Mouse (Mus musculus): ENCODE measurements around the gene Adgrl4. TPM values are rescaled to one million over a fixed set of nuclear protein-coding genes. Genes with fewer than 3 reads are reported as not detected.
A peak's percentile ranks its signal among the peaks of the same experiment; 100 is the strongest.

Adgrl4 gene
- polyA plus RNA-seq, 1 experiment from 2014 or later: 15.5 TPM

GRCm38 (mm10) chr3:151424326-151425207 lies 13.1 kb upstream of the Adgrl4 start:
- Histone ChIP-seq H3K27ac (replicated peaks; ENCODE audit: low read depth, low read length) (no peak overlapping the region), H3K4me2 (ENCODE audit: low read length) (no peak overlapping the region), H3K9ac (replicated peaks; ENCODE audit: low read length) (no peak overlapping the region), H3K4me3 (replicated peaks; ENCODE audit: low read depth, low read length) (no peak overlapping the region), H3K4me1 (ENCODE audit: control insufficient read depth, insufficient read depth, low read length) (no peaks in the 10 kb centered on the region), H3K36me3 (ENCODE audit: control insufficient read depth, insufficient read depth, low read length) (no peaks in the 10 kb centered on the region), H3K9me3 (ENCODE audit: control insufficient read depth, low read length) (no peaks in the 10 kb centered on the region), H3K27me3 (ENCODE audit: control insufficient read depth, insufficient read depth, low read length) (no peaks in the 10 kb centered on the region)
- no peak for DNase-seq
- no peak for ATAC-seq (ENCODE audit: low FRiP score, low TSS enrichment)
- 86% methylated on average over 9 of the region's 9 CpGs for WGBS

DNA sequence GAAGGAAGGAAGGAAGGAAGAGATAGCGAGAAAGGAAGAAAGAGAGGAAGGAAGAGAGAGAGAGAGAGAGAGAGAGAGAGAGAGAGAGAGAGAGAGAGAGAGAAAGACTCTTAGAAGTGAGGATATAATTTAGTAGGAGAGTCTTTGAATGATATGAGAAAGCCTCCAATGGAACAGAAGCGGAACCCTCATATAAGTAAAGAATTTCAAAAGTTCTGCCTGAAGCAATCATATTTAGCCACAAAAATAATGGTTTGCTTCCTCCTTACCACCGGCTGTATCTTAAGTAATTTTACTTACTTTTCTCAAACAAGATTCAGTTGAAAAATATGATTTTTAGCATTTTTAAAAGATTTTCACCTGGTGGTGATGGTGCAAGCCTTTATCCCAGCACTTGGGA lies 7.6 kb upstream of the Adgrl4 start:
- Histone ChIP-seq H3K27me3 (ENCODE audit: control insufficient read depth, insufficient read depth, low read length) (no peaks in the 10 kb centered on the region), H3K4me3 (replicated peaks; ENCODE audit: low read depth, low read length) (no peak overlapping the region), H3K9ac (replicated peaks; ENCODE audit: low read length) (no peak overlapping the region), H3K4me2 (ENCODE audit: low read length) (no peak overlapping the region), H3K27ac (replicated peaks; ENCODE audit: low read depth, low read length) (no peak overlapping the region), H3K36me3 (ENCODE audit: control insufficient read depth, insufficient read depth, low read length) (no peaks in the 10 kb centered on the region), H3K4me1 (ENCODE audit: control insufficient read depth, insufficient read depth, low read length) (no peaks in the 10 kb centered on the region), H3K9me3 (ENCODE audit: control insufficient read depth, low read length) (no peaks in the 10 kb centered on the region)
- DNase-seq (no peak), ATAC-seq (ENCODE audit: low FRiP score, low TSS enrichment) (no peak)
- WGBS: 96% methylated on average over 3 of the region's 3 CpGs

- H3K27ac ChIP-seq (replicated peaks; ENCODE audit: low read depth, low read length): no peak overlapping the region
- no peak overlapping the region for H3K4me2 ChIP-seq (ENCODE audit: low read length)
- ATAC-seq (ENCODE audit: low FRiP score, low TSS enrichment): no peak
- no peaks in the 10 kb centered on the region for H3K27me3 ChIP-seq (ENCODE audit: control insufficient read depth, insufficient read depth, low read length)
- no peaks in the 10 kb centered on the region for H3K36me3 ChIP-seq (ENCODE audit: control insufficient read depth, insufficient read depth, low read length)
- H3K4me1 ChIP-seq (ENCODE audit: control insufficient read depth, insufficient read depth, low read length): no peaks in the 10 kb centered on the region
- no peak for DNase-seq
- no peak overlapping the region for H3K9ac ChIP-seq (replicated peaks; ENCODE audit: low read length)
- no peaks in the 10 kb centered on the region for H3K9me3 ChIP-seq (ENCODE audit: control insufficient read depth, low read length)
- H3K4me3 ChIP-seq (replicated peaks; ENCODE audit: low read depth, low read length): no peak overlapping the region
- WGBS: 71% methylated on average over 2 of the region's 2 CpGs
Measured at GRCm38 (mm10) chr3:151431507-151431906, 6.2 kb upstream of the Adgrl4 start.

DNA sequence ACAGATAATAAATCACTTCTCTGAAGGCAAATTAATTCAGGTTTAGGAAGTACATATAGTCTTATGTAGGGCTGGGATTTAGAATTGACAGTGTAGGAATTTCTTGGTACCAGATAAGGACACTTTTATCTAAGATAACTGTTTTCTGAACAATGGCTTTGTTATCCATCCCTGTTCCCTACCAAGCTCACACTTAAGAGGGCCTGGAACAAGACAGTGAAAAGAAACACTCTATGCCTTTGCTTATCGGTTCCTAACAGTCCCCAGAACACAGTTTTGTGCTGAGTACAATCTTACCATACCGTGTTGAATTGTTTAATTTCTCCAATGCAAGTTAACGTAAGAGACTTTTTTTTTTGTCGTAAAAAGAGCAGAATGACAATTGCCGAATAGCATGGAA lies 677 bp downstream of the Adgrl4 start:
- no peak for DNase-seq
- H3K4me3 ChIP-seq (replicated peaks; ENCODE audit: low read depth, low read length): 0 out of 2 replicates have a peak overlapping the region, but pooled peaks have one; percentile 21
- H3K9ac ChIP-seq (replicated peaks; ENCODE audit: low read length): no peak overlapping the region
- no peaks in the 10 kb centered on the region for H3K9me3 ChIP-seq (ENCODE audit: control insufficient read depth, low read length)
- H3K4me1 ChIP-seq (ENCODE audit: control insufficient read depth, insufficient read depth, low read length): peaks cover 6% of the 10 kb centered on the region; the same call in 1 of the 2 replicates
- no peaks in the 10 kb centered on the region for H3K36me3 ChIP-seq (ENCODE audit: control insufficient read depth, insufficient read depth, low read length)
- H3K27me3 ChIP-seq (ENCODE audit: control insufficient read depth, insufficient read depth, low read length): no peaks in the 10 kb centered on the region
- H3K27ac ChIP-seq (replicated peaks; ENCODE audit: low read depth, low read length): no peak overlapping the region
- WGBS: 82% methylated on average over 5 of the region's 5 CpGs
- no peak overlapping the region for H3K4me2 ChIP-seq (ENCODE audit: low read length)
- ATAC-seq (ENCODE audit: low FRiP score, low TSS enrichment): no peak

DNA sequence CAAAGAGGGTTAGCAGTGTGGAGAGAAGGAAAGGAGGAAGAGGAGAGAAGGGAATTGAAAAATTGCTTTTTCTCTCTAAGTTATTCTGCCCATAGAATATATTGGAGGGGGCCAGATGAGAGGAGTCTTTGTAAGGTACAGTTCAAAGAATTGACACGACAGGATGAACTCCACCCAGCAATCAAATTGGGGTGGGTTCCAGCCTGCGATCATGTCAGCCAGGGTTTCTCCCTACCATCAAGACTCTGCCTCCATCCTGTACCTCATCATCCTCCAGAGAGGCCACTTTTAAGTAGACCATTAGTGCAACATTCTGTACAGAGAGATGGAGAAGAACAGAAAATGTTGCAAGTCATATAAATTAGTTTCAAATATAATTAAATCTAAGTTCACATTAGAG lies 2.3 kb downstream of the Adgrl4 start:
- no peak overlapping the region for H3K4me2 ChIP-seq (ENCODE audit: low read length)
- H3K4me1 ChIP-seq (ENCODE audit: control insufficient read depth, insufficient read depth, low read length): peaks cover 6% of the 10 kb centered on the region; the same call in 1 of the 2 replicates
- H3K9ac ChIP-seq (replicated peaks; ENCODE audit: low read length): no peak overlapping the region
- H3K36me3 ChIP-seq (ENCODE audit: control insufficient read depth, insufficient read depth, low read length): no peaks in the 10 kb centered on the region
- no peak overlapping the region for H3K4me3 ChIP-seq (replicated peaks; ENCODE audit: low read depth, low read length)
- no peak for ATAC-seq (ENCODE audit: low FRiP score, low TSS enrichment)
- H3K27me3 ChIP-seq (ENCODE audit: control insufficient read depth, insufficient read depth, low read length): no peaks in the 10 kb centered on the region
- H3K9me3 ChIP-seq (ENCODE audit: control insufficient read depth, low read length): no peaks in the 10 kb centered on the region
- whole genome bisulfite sequencing: 83% methylated on average over 2 of the region's 2 CpGs
- H3K27ac ChIP-seq (replicated peaks; ENCODE audit: low read depth, low read length): no peak overlapping the region
- no peak for DNase-seq

- no peak overlapping the region for H3K4me2 ChIP-seq (ENCODE audit: low read length)
- H3K9me3 ChIP-seq (ENCODE audit: control insufficient read depth, low read length): no peaks in the 10 kb centered on the region
- H3K27me3 ChIP-seq (ENCODE audit: control insufficient read depth, insufficient read depth, low read length): no peaks in the 10 kb centered on the region
- WGBS: 90% methylated on average over 2 of the region's 2 CpGs
- peaks cover 6% of the 10 kb centered on the region; the same call in 1 of the 2 replicates for H3K4me1 ChIP-seq (ENCODE audit: control insufficient read depth, insufficient read depth, low read length)
- no peak overlapping the region for H3K4me3 ChIP-seq (replicated peaks; ENCODE audit: low read depth, low read length)
- no peak overlapping the region for H3K27ac ChIP-seq (replicated peaks; ENCODE audit: low read depth, low read length)
- DNase-seq (no peak), ATAC-seq (ENCODE audit: low FRiP score, low TSS enrichment) (no peak)
- no peaks in the 10 kb centered on the region for H3K36me3 ChIP-seq (ENCODE audit: control insufficient read depth, insufficient read depth, low read length)
- H3K9ac ChIP-seq (replicated peaks; ENCODE audit: low read length): no peak overlapping the region
Measured at GRCm38 (mm10) chr3:151442026-151442425, 4.3 kb downstream of the Adgrl4 start.

- WGBS: 90% methylated on average over 5 of the region's 5 CpGs
- Histone ChIP-seq H3K4me3 (replicated peaks; ENCODE audit: low read depth, low read length) (no peak overlapping the region), H3K36me3 (ENCODE audit: control insufficient read depth, insufficient read depth, low read length) (no peaks in the 10 kb centered on the region), H3K27me3 (ENCODE audit: control insufficient read depth, insufficient read depth, low read length) (no peaks in the 10 kb centered on the region), H3K4me1 (ENCODE audit: control insufficient read depth, insufficient read depth, low read length) (no peaks in the 10 kb centered on the region), H3K9me3 (ENCODE audit: control insufficient read depth, low read length) (no peaks in the 10 kb centered on the region), H3K27ac (replicated peaks; ENCODE audit: low read depth, low read length) (no peak overlapping the region), H3K9ac (replicated peaks; ENCODE audit: low read length) (no peak overlapping the region), H3K4me2 (ENCODE audit: low read length) (no peak overlapping the region)
- DNase-seq (no peak), ATAC-seq (ENCODE audit: low FRiP score, low TSS enrichment) (no peak)
Measured at GRCm38 (mm10) chr3:151443486-151443885, 5.8 kb downstream of the Adgrl4 start.

DNA sequence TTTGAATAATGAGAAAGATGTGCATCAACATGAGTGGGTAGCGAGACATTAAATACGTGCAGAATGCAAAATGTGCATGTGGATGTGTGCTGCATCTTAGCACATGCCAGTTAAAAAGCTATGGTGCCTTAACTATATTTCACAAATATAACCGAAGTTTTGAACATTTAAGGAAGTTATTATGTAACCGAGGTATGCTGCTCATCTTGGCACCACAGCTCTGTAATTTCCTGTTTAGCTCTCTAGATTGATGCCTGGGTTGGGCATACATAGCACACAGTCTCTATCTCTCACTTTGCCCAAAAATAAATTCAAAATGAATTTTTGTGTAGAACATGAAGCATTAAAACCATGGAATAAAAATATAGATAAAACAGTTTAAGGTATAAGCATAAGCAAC lies 6.6 kb downstream of the Adgrl4 start:
- H3K27ac ChIP-seq (replicated peaks; ENCODE audit: low read depth, low read length): no peak overlapping the region
- ATAC-seq (ENCODE audit: low FRiP score, low TSS enrichment) (no peak), DNase-seq (no peak)
- H3K9ac ChIP-seq (replicated peaks; ENCODE audit: low read length): no peak overlapping the region
- H3K27me3 ChIP-seq (ENCODE audit: control insufficient read depth, insufficient read depth, low read length): no peaks in the 10 kb centered on the region
- no peaks in the 10 kb centered on the region for H3K4me1 ChIP-seq (ENCODE audit: control insufficient read depth, insufficient read depth, low read length)
- H3K4me3 ChIP-seq (replicated peaks; ENCODE audit: low read depth, low read length): no peak overlapping the region
- no peaks in the 10 kb centered on the region for H3K36me3 ChIP-seq (ENCODE audit: control insufficient read depth, insufficient read depth, low read length)
- WGBS: 94% methylated on average over 4 of the region's 4 CpGs
- H3K4me2 ChIP-seq (ENCODE audit: low read length): no peak overlapping the region
- no peaks in the 10 kb centered on the region for H3K9me3 ChIP-seq (ENCODE audit: control insufficient read depth, low read length)

- H3K4me2 ChIP-seq (ENCODE audit: low read length): no peak overlapping the region
- WGBS: 69% methylated on average over 2 of the region's 2 CpGs
- no peak for ATAC-seq (ENCODE audit: low FRiP score, low TSS enrichment)
Measured at GRCm38 (mm10) chr3:151445936-151446335, 8.2 kb downstream of the Adgrl4 start.

More at GRCm38 (mm10) chr3:151445936-151446335, 8.2 kb downstream of the Adgrl4 start:
- no peaks in the 10 kb centered on the region for H3K9me3 ChIP-seq (ENCODE audit: control insufficient read depth, low read length)
- no peak overlapping the region for H3K4me3 ChIP-seq (replicated peaks; ENCODE audit: low read depth, low read length)
- H3K4me1 ChIP-seq (ENCODE audit: control insufficient read depth, insufficient read depth, low read length): no peaks in the 10 kb centered on the region
- DNase-seq: no peak
- H3K27me3 ChIP-seq (ENCODE audit: control insufficient read depth, insufficient read depth, low read length): no peaks in the 10 kb centered on the region
- H3K27ac ChIP-seq (replicated peaks; ENCODE audit: low read depth, low read length): no peak overlapping the region
- no peaks in the 10 kb centered on the region for H3K36me3 ChIP-seq (ENCODE audit: control insufficient read depth, insufficient read depth, low read length)
- H3K9ac ChIP-seq (replicated peaks; ENCODE audit: low read length): no peak overlapping the region
